Mouse (Mus musculus) midbrain, embryonic 13.5 days (tissue): ENCODE data around the gene Wars. TPM values are rescaled to one million over a fixed set of nuclear protein-coding genes. Genes with fewer than 3 reads are reported as not detected.

ENCODE experiments used
- ATAC-seq: fragments of 200-750 bp; cut with Nextera tagmentation; 2 replicates; pipeline ENCODE4 v1.8.0; 2017; ENCODE audit warnings: mild to moderate bottlenecking, moderate TSS enrichment, moderate library complexity
- H3K27ac ChIP-seq: fragments of 300-500 bp; sonication (generic); 2 replicates; pipeline ENCODE4 v1.5.1; 2015; ENCODE audit warnings: inconsistent platforms, mild to moderate bottlenecking, moderate library complexity
- H3K27me3 ChIP-seq: fragments of 300-500 bp; sonication (generic); 2 replicates; pipeline ENCODE4 v1.6.1; 2015; ENCODE audit warnings: mild to moderate bottlenecking, inconsistent platforms
- H3K36me3 ChIP-seq: fragments of 300-500 bp; sonication (generic); 2 replicates; pipeline ENCODE4 v1.6.1; 2015; ENCODE audit warnings: mild to moderate bottlenecking, inconsistent platforms
- H3K4me1 ChIP-seq: fragments of 300-500 bp; sonication (generic); replicated peaks from 2 replicates; pipeline ENCODE4 v1.6.1; 2015; ENCODE audit warnings: inconsistent platforms
- H3K4me2 ChIP-seq: fragments of 300-500 bp; sonication (generic); replicated peaks from 2 replicates; pipeline ENCODE4 v1.6.1; 2015; ENCODE audit warnings: moderate library complexity, mild to moderate bottlenecking, inconsistent platforms
- H3K4me3 ChIP-seq: fragments of 300-500 bp; sonication (generic); replicated peaks from 2 replicates; pipeline ENCODE4 v1.5.1; 2015; ENCODE audit warnings: mild to moderate bottlenecking, inconsistent platforms
- H3K9ac ChIP-seq: fragments of 300-500 bp; sonication (generic); replicated peaks from 2 replicates; pipeline ENCODE4 v1.6.1; 2015; ENCODE audit warnings: mild to moderate bottlenecking, inconsistent platforms
- H3K9me3 ChIP-seq: fragments of 300-500 bp; sonication (generic); 2 replicates; pipeline ENCODE4 v1.6.1; 2016; ENCODE audit warnings: mild to moderate bottlenecking, inconsistent platforms
- WGBS: fragments of 180-500 bp; shearing (Covaris S2); methylation state at CpG from one replicate; pipeline ENCODE4 v1.1.7; 2015; 5-methylcytosine and 5-hydroxymethylcytosine counted together
- polyA plus RNA-seq: library from polyadenylated mRNA; unstranded; fragments of >200 nt; fragmentation: Nextera tagmentation; extraction: Ambion mirVana; gene quantifications from 2 replicates; pipeline ENCODE4 v1.2.1, GENCODE M21; 2015

Gene Wars
- polyA plus RNA-seq, 1 experiment from 2014 or later: 107 TPM

- H3K4me2 ChIP-seq: 0 out of 2 replicates have a peak overlapping the region, but pooled peaks have one; percentile 7
- 47% methylated on average over 8 of the region's 8 CpGs for WGBS
- no peak for ATAC-seq
- H3K9ac ChIP-seq: no peak overlapping the region; the same call in 1 of the 2 replicates
- no peaks in the 10 kb centered on the region for H3K9me3 ChIP-seq
- H3K36me3 ChIP-seq: no peaks in the 10 kb centered on the region
- H3K4me3 ChIP-seq: no peak overlapping the region
- no peaks in the 10 kb centered on the region for H3K27me3 ChIP-seq
- peaks cover 57% of the 10 kb centered on the region for H3K4me1 ChIP-seq
- H3K27ac ChIP-seq: peak overlapping the region; percentile 63
Measured at GRCm38 (mm10) chr12:108904276-108904653, 10.3 kb upstream of the Wars start.

- Histone ChIP-seq H3K27me3 (no peaks in the 10 kb centered on the region), H3K9me3 (no peaks in the 10 kb centered on the region), H3K27ac (peak overlapping the region; percentile 63; the same call in 1 of the 2 replicates), H3K4me2 (no peak overlapping the region), H3K4me3 (no peak overlapping the region), H3K9ac (no peak overlapping the region), H3K4me1 (peaks cover 52% of the 10 kb centered on the region), H3K36me3 (no peaks in the 10 kb centered on the region)
- peak; percentile 10; the same call in 1 of the 2 replicates for ATAC-seq
- WGBS: 77% methylated on average over 8 of the region's 8 CpGs
Measured at GRCm38 (mm10) chr12:108903600-108904275, 9.8 kb upstream of the Wars start.

DNA sequence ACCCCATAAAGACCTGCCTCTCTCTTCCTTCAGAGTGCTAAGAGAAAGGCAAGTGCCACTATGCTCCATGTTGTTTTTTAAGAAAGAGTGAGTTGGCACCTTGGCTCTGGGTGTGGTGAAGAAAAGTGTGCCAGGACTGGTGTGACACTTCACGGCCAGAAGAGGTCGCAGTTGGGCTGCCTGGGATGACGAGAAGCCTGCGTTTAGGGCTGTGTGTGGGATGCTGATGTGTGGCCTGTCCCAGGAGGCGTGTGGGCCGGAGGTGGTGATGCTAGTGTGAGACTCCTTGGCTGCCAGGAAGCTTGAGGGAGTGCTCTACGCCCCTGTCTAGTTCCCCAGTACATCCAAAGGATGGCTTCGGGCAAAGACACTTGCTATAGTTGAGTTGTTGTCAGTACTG, 9.0 kb upstream of the Wars start:
- H3K4me1 ChIP-seq: peaks cover 44% of the 10 kb centered on the region
- no peaks in the 10 kb centered on the region for H3K9me3 ChIP-seq
- H3K9ac ChIP-seq: no peak overlapping the region
- peak; percentile 40; the same call in 1 of the 2 replicates for ATAC-seq
- 16% methylated on average over 8 of the region's 8 CpGs for WGBS
- H3K27ac ChIP-seq: no peak overlapping the region
- H3K4me2 ChIP-seq: no peak overlapping the region
- no peak overlapping the region for H3K4me3 ChIP-seq
- H3K27me3 ChIP-seq: no peaks in the 10 kb centered on the region
- H3K36me3 ChIP-seq: peaks cover 7% of the 10 kb centered on the region

DNA sequence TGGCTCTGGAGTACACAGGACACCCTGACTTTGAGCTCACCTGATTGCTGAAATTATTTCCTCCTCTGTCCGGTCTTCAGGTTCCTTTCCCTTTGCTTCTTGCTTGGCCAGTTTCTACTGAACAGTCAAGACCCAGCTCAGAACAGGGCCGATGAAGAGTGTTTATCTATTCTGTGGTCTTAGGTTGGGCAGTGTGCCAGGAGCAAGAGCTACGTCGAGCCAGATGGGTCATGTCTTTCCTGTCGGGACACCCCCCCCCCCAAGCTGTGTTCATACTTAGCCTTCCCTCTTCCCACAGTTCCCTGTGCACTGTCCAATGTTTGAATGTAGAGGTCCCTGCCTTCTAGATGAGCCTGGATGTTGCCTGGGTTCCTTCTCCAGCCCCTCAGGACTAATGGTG, 7.4 kb upstream of the Wars start:
- Histone ChIP-seq H3K9ac (no peak overlapping the region), H3K36me3 (peaks cover 9% of the 10 kb centered on the region), H3K27ac (no peak overlapping the region), H3K4me2 (no peak overlapping the region), H3K9me3 (no peaks in the 10 kb centered on the region), H3K4me1 (peaks cover 32% of the 10 kb centered on the region), H3K4me3 (no peak overlapping the region), H3K27me3 (no peaks in the 10 kb centered on the region)
- WGBS: 80% methylated on average over 5 of the region's 5 CpGs
- no peak for ATAC-seq

DNA sequence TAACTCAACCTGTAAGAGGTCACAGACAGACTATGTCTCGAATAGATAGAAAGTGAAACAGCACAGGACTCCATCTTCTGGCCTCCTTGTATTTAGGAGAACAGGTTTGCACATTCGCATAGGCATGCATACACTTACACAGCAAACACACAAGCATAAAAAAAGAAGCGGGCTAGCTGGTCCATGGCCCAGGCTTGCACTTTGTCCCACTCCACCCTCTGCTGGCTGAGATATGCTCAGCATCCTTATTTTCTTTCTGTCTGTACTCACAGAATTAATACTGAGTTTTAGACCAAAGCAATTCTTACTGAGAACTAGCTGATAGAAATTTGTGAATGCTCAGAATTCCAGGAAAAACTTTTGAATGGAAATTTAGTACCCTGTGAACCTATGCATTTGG, 2.0 kb upstream of the Wars start:
- Histone ChIP-seq H3K27me3 (no peaks in the 10 kb centered on the region), H3K4me2 (no peak overlapping the region), H3K9me3 (no peaks in the 10 kb centered on the region), H3K4me1 (peaks cover 25% of the 10 kb centered on the region), H3K36me3 (peaks cover 9% of the 10 kb centered on the region), H3K27ac (no peak overlapping the region), H3K4me3 (no peak overlapping the region), H3K9ac (no peak overlapping the region)
- 76% methylated on average over 3 of the region's 3 CpGs for WGBS
- no peak for ATAC-seq

- 5% methylated on average over 7 of the region's 7 CpGs for WGBS
- peaks cover 21% of the 10 kb centered on the region for H3K36me3 ChIP-seq
- H3K27me3 ChIP-seq: no peaks in the 10 kb centered on the region
- no peak; the same call in none of the 2 replicates for ATAC-seq
- H3K9ac ChIP-seq: peak overlapping the region; percentile 69
- peak overlapping the region; percentile 6; the same call in 1 of the 2 replicates for H3K27ac ChIP-seq
- H3K4me1 ChIP-seq: peaks cover 25% of the 10 kb centered on the region
- H3K9me3 ChIP-seq: no peaks in the 10 kb centered on the region
- H3K4me3 ChIP-seq: peak overlapping the region; percentile 86
- H3K4me2 ChIP-seq: peak overlapping the region; percentile 77
Measured at GRCm38 (mm10) chr12:108894432-108894816, 450 bp upstream of the Wars start.

GRCm38 (mm10) chr12:108892989-108893714, 822 bp downstream of the Wars start, which contains the start of gene Wdr25:
Wdr25 (plus strand) TSS chr12:108893631.
- H3K27ac ChIP-seq: peak within 1 kb of the TSS; percentile 6; the same call in 1 of the 2 replicates
- peaks cover 25% of the 10 kb centered on the region for H3K4me1 ChIP-seq
- peak within 1 kb of the TSS; percentile 97 for H3K4me2 ChIP-seq
- peaks cover 22% of the 10 kb centered on the region for H3K36me3 ChIP-seq
- no peaks in the 10 kb centered on the region for H3K9me3 ChIP-seq
- no peak for ATAC-seq
- H3K27me3 ChIP-seq: no peaks in the 10 kb centered on the region
- peak within 1 kb of the TSS; percentile 86 for H3K4me3 ChIP-seq
- peak within 1 kb of the TSS; percentile 76 for H3K9ac ChIP-seq
- WGBS: 24% methylated on average over 12 of the region's 12 CpGs

GRCm38 (mm10) chr12:108888632-108889031, 5.3 kb downstream of the Wars start:
- 70% methylated on average over 4 of the region's 4 CpGs for WGBS

DNA sequence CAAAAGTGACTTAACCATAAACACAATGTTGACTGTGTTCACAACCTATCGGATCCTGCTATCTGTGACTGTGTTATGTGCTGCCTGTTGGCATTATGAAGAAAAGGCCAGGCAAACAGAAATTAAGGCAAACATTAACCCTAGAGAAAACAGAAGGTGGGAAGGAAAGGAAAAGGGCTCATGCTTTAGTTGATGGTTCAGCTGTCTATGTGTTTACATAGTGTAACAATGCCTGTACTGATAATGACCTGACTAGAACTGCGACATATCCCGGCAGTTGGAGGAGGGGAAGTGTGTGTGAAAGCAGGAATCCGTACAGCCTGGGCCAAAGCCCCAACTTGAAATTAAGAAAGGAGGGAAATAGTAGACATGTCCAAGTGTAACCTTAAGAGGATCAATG, 6.9 kb downstream of the Wars start:
- WGBS: 94% methylated on average over 4 of the region's 4 CpGs
- no peak overlapping the region for H3K9ac ChIP-seq

More at GRCm38 (mm10) chr12:108888632-108889031, 5.3 kb downstream of the Wars start:
- Histone ChIP-seq H3K4me3 (no peak overlapping the region), H3K9ac (no peak overlapping the region), H3K9me3 (no peaks in the 10 kb centered on the region), H3K4me1 (peaks cover 15% of the 10 kb centered on the region), H3K27me3 (no peaks in the 10 kb centered on the region), H3K27ac (no peak overlapping the region), H3K4me2 (no peak overlapping the region), H3K36me3 (peaks cover 61% of the 10 kb centered on the region)
- no peak for ATAC-seq

DNA sequence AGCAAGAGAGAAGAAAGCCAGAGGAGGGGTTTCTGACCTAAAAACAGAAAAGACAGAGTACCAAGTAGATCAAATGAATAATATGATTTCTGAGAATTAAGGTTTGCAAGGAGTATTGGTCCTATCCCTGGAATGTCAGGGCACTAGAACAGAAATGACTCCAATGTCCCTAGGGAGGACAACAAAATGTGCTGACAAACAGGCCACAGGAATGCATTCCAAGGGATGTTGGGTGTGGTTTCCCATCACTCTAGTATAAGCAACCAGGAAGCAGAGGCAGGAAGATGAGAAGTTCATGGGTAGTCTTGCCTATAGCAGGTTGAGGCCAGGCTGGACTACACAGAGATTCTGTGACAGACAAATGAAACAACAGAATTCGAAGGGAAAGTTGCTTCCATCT, 8.1 kb downstream of the Wars start:
- Histone ChIP-seq H3K36me3 (peaks cover 86% of the 10 kb centered on the region), H3K9me3 (no peaks in the 10 kb centered on the region), H3K4me3 (no peak overlapping the region), H3K4me1 (no peaks in the 10 kb centered on the region), H3K27ac (no peak overlapping the region), H3K27me3 (no peaks in the 10 kb centered on the region), H3K4me2 (no peak overlapping the region), H3K9ac (no peak overlapping the region)
- no peak for ATAC-seq
- WGBS: 96% methylated on average over 1 of the region's 1 CpGs

More for the DNA sequence above, 6.9 kb downstream of the Wars start:
- peaks cover 76% of the 10 kb centered on the region for H3K36me3 ChIP-seq
- H3K4me2 ChIP-seq: no peak overlapping the region
- peaks cover under 1% of the 10 kb centered on the region; the same call in 1 of the 2 replicates for H3K4me1 ChIP-seq
- H3K27me3 ChIP-seq: no peaks in the 10 kb centered on the region
- no peak overlapping the region for H3K27ac ChIP-seq
- ATAC-seq: no peak
- no peak overlapping the region for H3K4me3 ChIP-seq
- no peaks in the 10 kb centered on the region for H3K9me3 ChIP-seq

- Histone ChIP-seq H3K4me1 (no peaks in the 10 kb centered on the region), H3K4me3 (no peak overlapping the region), H3K36me3 (peaks cover 95% of the 10 kb centered on the region), H3K27ac (no peak overlapping the region), H3K9ac (no peak overlapping the region), H3K9me3 (no peaks in the 10 kb centered on the region), H3K27me3 (no peaks in the 10 kb centered on the region), H3K4me2 (no peak overlapping the region)
- ATAC-seq: no peak
- WGBS: 92% methylated on average over 8 of the region's 8 CpGs
Measured at GRCm38 (mm10) chr12:108882776-108883175, 11.2 kb downstream of the Wars start.

GRCm38 (mm10) chr12:108881192-108881591, 12.8 kb downstream of the Wars start:
- H3K27me3 ChIP-seq: no peaks in the 10 kb centered on the region
- no peaks in the 10 kb centered on the region for H3K4me1 ChIP-seq
- no peak overlapping the region for H3K9ac ChIP-seq
- no peak overlapping the region for H3K27ac ChIP-seq
- H3K9me3 ChIP-seq: no peaks in the 10 kb centered on the region
- no peak overlapping the region for H3K4me2 ChIP-seq
- 88% methylated on average over 3 of the region's 3 CpGs for WGBS
- no peak for ATAC-seq
- no peak overlapping the region for H3K4me3 ChIP-seq
- H3K36me3 ChIP-seq: peaks cover 92% of the 10 kb centered on the region
